Mouse (Mus musculus) kidney, embryonic 16.5 days (tissue): ENCODE data around the gene Sema6c. TPM values are rescaled to one million over a fixed set of nuclear protein-coding genes. Genes with fewer than 3 reads are reported as not detected.
"Not testable (repeated sequence)": the region's sequence is repeated elsewhere in the genome, so short reads cannot be mapped to it uniquely, and the experiment has no call there.

Experiments used
- ATAC-seq: fragments of 200-750 bp; cut with Nextera tagmentation; 2 replicates; pipeline ENCODE4 v1.8.0; 2017; ENCODE audit warnings: moderate TSS enrichment; ENCODE audit not compliant: low FRiP score, low TSS enrichment
- H3K27ac ChIP-seq: fragments of 300-500 bp; sonication (generic); 2 replicates; pipeline ENCODE4 v1.5.1; 2014; ENCODE audit warnings: low read length
- H3K27me3 ChIP-seq: fragments of 300-500 bp; sonication (generic); 2 replicates; pipeline ENCODE4 v1.6.1; 2014; ENCODE audit warnings: low read length, control low read depth, mixed read lengths; ENCODE audit not compliant: insufficient read depth
- H3K36me3 ChIP-seq: fragments of 300-500 bp; sonication (generic); 2 replicates; pipeline ENCODE4 v1.6.1; 2014; ENCODE audit warnings: low read length, control low read depth, mixed read lengths; ENCODE audit not compliant: insufficient read depth
- H3K4me1 ChIP-seq: fragments of 300-500 bp; sonication (generic); 2 replicates; pipeline ENCODE4 v1.6.1; 2014; ENCODE audit warnings: low read length, control low read depth, mixed read lengths; ENCODE audit not compliant: insufficient read depth
- H3K4me2 ChIP-seq: fragments of 300-500 bp; sonication (generic); replicated peaks from 2 replicates; pipeline ENCODE4 v1.6.1; 2014; ENCODE audit warnings: low read depth, low read length
- H3K4me3 ChIP-seq: fragments of 300-500 bp; sonication (generic); 2 replicates; pipeline ENCODE4 v1.5.1; 2014; ENCODE audit warnings: mild to moderate bottlenecking, low read length
- H3K9ac ChIP-seq: fragments of 300-500 bp; sonication (generic); replicated peaks from 2 replicates; pipeline ENCODE4 v1.6.1; 2014; ENCODE audit warnings: low read length
- H3K9me3 ChIP-seq: fragments of 300-500 bp; sonication (generic); 2 replicates; pipeline ENCODE4 v1.6.1; 2016; ENCODE audit warnings: low read length, control low read depth
- WGBS: fragments of 180-500 bp; shearing (Covaris S2); extraction: QIAGEN DNeasy Blood & Tissue Kit; methylation state at CpG from one replicate; pipeline ENCODE4 v1.1.7; 2014; 5-methylcytosine and 5-hydroxymethylcytosine counted together
- polyA plus RNA-seq: library from polyadenylated mRNA; unstranded; fragments of >200 nt; fragmentation: Nextera tagmentation; extraction: Ambion mirVana; gene quantifications from 2 replicates; pipeline ENCODE4 v1.2.1, GENCODE M21; 2015

Gene Sema6c
- polyA plus RNA-seq, 1 experiment from 2014 or later, result 3.0 TPM

GRCm38 (mm10) chr3:95132389-95132788, 27.9 kb upstream of the Sema6c start:
- not testable (repeated sequence) for H3K27ac ChIP-seq, H3K36me3 ChIP-seq, H3K9me3 ChIP-seq, H3K4me3 ChIP-seq, H3K4me2 ChIP-seq, H3K27me3 ChIP-seq, ATAC-seq, H3K9ac ChIP-seq
- H3K4me1 ChIP-seq, result peaks cover 17% of the 10 kb centered on the region
- WGBS, result 92% methylated on average over 2 of the region's 2 CpGs

- ATAC-seq, result no peak; the same call in 1 of the 2 replicates
- Histone ChIP-seq H3K27ac (no peak overlapping the region; the same call in 1 of the 2 replicates), H3K4me3 (peak overlapping the region; percentile 70), H3K4me1 (peaks cover 17% of the 10 kb centered on the region), H3K27me3 (no peaks in the 10 kb centered on the region), H3K9me3 (no peaks in the 10 kb centered on the region), H3K36me3 (no peaks in the 10 kb centered on the region; the same call in 1 of the 2 replicates), H3K4me2 (peak overlapping the region; percentile 69), H3K9ac (peak overlapping the region; percentile 77)
- 53% methylated on average over 11 of the region's 11 CpGs for WGBS
Observed at GRCm38 (mm10) chr3:95133176-95133575, 27.1 kb upstream of the Sema6c start.

- Histone ChIP-seq H3K9ac (peak within 1 kb of the TSS; percentile 77), H3K9me3 (no peaks in the 10 kb centered on the region), H3K36me3 (no peaks in the 10 kb centered on the region; the same call in 1 of the 2 replicates), H3K4me1 (peaks cover 16% of the 10 kb centered on the region), H3K27me3 (no peaks in the 10 kb centered on the region), H3K4me2 (peak within 1 kb of the TSS; percentile 69), H3K4me3 (peak within 1 kb of the TSS; percentile 70), H3K27ac (peak within 1 kb of the TSS; percentile 81)
- 0% methylated on average over 20 of the region's 20 CpGs for WGBS
- ATAC-seq, result peak; percentile 91
Observed at GRCm38 (mm10) chr3:95133680-95134101, 26.6 kb upstream of the Sema6c start, which contains the start of the genes Scnm1 and Lysmd1. Gene Scnm1, minus strand, starts transcription at chr3:95134011. Gene Lysmd1, plus strand, starts transcription at chr3:95134088.

DNA sequence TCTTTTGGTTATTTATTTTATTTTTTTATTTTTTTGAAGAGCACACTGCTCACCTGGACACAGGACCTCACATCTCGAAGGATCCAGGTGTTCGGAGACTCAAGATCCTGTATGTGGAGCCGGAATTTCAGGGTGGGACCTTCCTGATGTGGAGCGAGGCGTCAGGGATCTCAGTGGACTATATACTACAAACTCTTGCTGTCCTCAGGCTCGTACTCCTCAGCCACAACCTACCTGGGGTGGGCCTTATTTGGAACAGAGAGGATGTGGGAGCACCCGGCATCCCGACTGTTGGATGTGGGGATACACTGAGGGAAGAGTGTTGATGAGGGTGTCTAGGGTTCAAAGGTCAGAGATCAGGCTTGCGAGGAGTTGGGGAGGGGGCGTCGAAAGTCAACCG, 26.1 kb upstream of the Sema6c start:
- not testable (repeated sequence) for H3K4me2 ChIP-seq, H3K36me3 ChIP-seq, H3K27me3 ChIP-seq, H3K27ac ChIP-seq, H3K9me3 ChIP-seq, H3K9ac ChIP-seq
- Histone ChIP-seq H3K4me1 (peaks cover 13% of the 10 kb centered on the region), H3K4me3 (peak overlapping the region; percentile 70)
- WGBS, result no CpG with 5 or more reads among the region's 12 CpGs
- peak; percentile 60 for ATAC-seq

DNA sequence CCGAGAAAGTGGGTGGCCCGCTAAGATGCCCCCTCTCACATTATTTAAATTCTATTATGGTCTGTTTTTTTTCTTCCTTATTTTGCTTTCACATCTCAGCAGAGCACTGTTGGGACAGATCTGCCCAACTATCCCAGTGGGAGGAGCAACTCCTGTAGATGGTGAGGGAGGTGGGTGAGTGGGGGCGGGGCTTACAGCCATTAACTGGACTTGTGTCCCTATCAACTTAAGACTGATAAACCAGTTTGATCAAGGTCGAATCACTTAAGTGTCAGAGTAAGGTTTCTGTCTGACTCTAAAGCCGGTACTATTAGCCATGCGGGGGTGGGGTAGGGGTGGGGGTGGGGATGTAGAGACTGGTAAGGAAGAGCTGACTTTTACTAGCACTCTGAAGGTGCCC, 25.2 kb upstream of the Sema6c start:
- no peaks in the 10 kb centered on the region for H3K27me3 ChIP-seq
- no peaks in the 10 kb centered on the region for H3K9me3 ChIP-seq
- peak overlapping the region; percentile 55; the same call in 1 of the 2 replicates for H3K9ac ChIP-seq
- peak overlapping the region; percentile 41 for H3K4me3 ChIP-seq
- WGBS, result 21% methylated on average over 6 of the region's 6 CpGs
- ATAC-seq, result 0 out of 2 replicates have a peak, but pooled peaks have one; percentile 24
- H3K36me3 ChIP-seq, result peaks cover 5% of the 10 kb centered on the region; the same call in 1 of the 2 replicates
- H3K4me1 ChIP-seq, result peaks cover 5% of the 10 kb centered on the region
- H3K4me2 ChIP-seq, result peak overlapping the region; percentile 57
- H3K27ac ChIP-seq, result no peak overlapping the region

DNA sequence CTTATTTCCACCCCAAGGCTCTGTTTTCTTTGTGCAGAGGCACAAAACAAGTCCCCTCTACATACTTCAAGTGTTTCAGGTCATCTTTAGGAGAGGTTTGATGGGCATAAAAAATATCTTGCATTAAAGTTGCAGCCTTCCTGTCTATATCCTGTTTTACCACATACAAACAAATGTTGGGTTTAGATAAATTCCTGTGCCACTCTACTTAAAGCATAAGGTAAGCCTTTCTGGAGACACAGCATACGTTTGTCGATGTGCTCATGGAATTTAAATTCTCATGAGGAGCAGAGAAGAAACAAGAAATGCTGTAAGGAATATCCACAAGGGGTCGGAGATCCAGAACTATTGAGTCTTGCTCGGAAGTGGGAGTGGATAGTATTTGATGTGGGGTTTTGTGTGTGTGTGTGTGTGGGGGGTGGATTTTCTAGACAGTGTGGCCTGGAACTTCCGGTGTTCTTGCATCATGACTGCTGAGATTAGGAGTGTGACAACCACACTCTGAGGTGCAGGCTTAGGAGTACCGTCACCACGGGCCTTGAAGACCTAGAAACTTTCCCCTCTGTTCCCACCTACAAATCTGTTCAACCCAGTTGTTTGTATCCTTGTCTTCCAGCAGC, 24.7 kb upstream of the Sema6c start:
- Histone ChIP-seq H3K4me1 (peaks cover 4% of the 10 kb centered on the region; the same call in 1 of the 2 replicates), H3K4me2 (peak overlapping the region; percentile 57), H3K9me3 (no peaks in the 10 kb centered on the region), H3K27ac (no peak overlapping the region), H3K27me3 (no peaks in the 10 kb centered on the region), H3K36me3 (peaks cover 11% of the 10 kb centered on the region; the same call in 1 of the 2 replicates), H3K9ac (no peak overlapping the region), H3K4me3 (peak overlapping the region; percentile 41)
- ATAC-seq, result no peak
- WGBS, result 84% methylated on average over 7 of the region's 7 CpGs

- H3K27ac ChIP-seq, result no peak overlapping the region
- ATAC-seq, result no peak
- no peak overlapping the region for H3K4me2 ChIP-seq
- no peaks in the 10 kb centered on the region for H3K27me3 ChIP-seq
- peaks cover 11% of the 10 kb centered on the region; the same call in 1 of the 2 replicates for H3K36me3 ChIP-seq
- no peaks in the 10 kb centered on the region for H3K9me3 ChIP-seq
- 95% methylated on average over 3 of the region's 3 CpGs for WGBS
- peaks cover 4% of the 10 kb centered on the region; the same call in 1 of the 2 replicates for H3K4me1 ChIP-seq
- no peak overlapping the region for H3K4me3 ChIP-seq
- H3K9ac ChIP-seq, result no peak overlapping the region
Observed at GRCm38 (mm10) chr3:95136336-95136735, 23.9 kb upstream of the Sema6c start.

DNA sequence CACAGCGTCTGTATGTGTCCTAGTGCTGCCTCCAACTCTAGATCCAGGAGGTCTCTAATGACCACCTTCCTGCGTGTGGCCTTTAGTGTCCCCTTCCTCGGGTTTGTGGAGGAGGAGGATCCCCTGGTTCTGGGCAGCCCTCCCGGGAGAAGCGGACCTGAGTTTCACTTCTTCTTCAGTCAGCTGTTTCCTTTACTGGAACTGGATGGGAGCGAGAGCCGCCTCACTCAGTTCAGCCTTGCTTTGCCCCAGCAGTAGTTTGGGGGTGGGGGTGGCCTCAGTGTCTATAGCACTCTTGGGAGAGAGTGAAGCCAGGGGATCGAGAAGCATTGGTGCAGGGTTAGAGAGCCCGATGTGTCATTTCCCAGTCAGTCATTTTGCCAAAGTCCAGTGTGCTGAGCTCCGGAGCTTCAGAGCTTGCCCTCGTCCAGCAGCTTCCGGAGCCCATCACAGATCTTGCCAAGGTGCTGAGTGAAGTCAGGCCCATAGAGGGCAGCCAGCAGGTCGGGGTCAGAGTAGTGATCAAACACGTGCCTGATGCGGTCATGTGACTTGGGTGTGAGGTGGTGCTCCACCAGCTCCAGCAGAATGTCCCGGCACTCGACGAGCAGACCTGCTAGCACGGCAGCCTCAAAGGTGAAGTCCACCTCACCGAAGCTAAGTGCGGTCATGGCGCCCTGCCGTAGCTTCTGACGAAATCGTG, 20.5 kb upstream of the Sema6c start:
- no peak overlapping the region for H3K27ac ChIP-seq
- ATAC-seq, result no peak
- H3K4me2 ChIP-seq, result no peak overlapping the region
- H3K27me3 ChIP-seq, result no peaks in the 10 kb centered on the region
- peaks cover 4% of the 10 kb centered on the region; the same call in 1 of the 2 replicates for H3K4me1 ChIP-seq
- peaks cover 11% of the 10 kb centered on the region; the same call in 1 of the 2 replicates for H3K36me3 ChIP-seq
- 68% methylated on average over 25 of the region's 25 CpGs for WGBS
- H3K9me3 ChIP-seq, result no peaks in the 10 kb centered on the region
- H3K9ac ChIP-seq, result no peak overlapping the region
- no peak overlapping the region for H3K4me3 ChIP-seq

DNA sequence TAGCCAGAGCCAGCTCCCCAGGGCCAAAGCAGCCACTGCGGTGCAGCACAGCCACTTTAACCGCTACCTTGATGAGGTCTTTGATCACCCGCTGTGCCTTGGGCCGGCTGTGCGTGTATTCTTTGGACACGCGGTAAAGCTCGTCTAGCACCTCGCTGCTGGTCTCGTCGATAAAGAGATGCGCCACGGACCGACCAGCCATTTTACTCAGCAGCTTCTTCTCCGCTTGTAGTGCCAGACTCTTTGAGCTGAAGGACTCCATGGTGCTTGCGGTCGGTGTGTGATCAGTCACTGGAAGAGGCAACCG, 20.0 kb upstream of the Sema6c start:
- Histone ChIP-seq H3K4me3 (no peak overlapping the region), H3K4me2 (no peak overlapping the region), H3K4me1 (0 out of 2 replicates have a peak, but pooled peaks cover 4% of the 10 kb centered on the region), H3K36me3 (peaks cover 11% of the 10 kb centered on the region; the same call in 1 of the 2 replicates), H3K9me3 (no peaks in the 10 kb centered on the region), H3K9ac (no peak overlapping the region), H3K27me3 (no peaks in the 10 kb centered on the region), H3K27ac (no peak overlapping the region)
- WGBS, result 69% methylated on average over 18 of the region's 18 CpGs
- ATAC-seq, result no peak

- no peak overlapping the region for H3K4me3 ChIP-seq
- no peak overlapping the region for H3K9ac ChIP-seq
- 85% methylated on average over 6 of the region's 6 CpGs for WGBS
- peaks cover 11% of the 10 kb centered on the region; the same call in 1 of the 2 replicates for H3K36me3 ChIP-seq
- H3K27me3 ChIP-seq, result no peaks in the 10 kb centered on the region
- no peak overlapping the region for H3K27ac ChIP-seq
- H3K9me3 ChIP-seq, result no peaks in the 10 kb centered on the region
- no peak for ATAC-seq
- no peaks in the 10 kb centered on the region for H3K4me1 ChIP-seq
- H3K4me2 ChIP-seq, result no peak overlapping the region
Observed at GRCm38 (mm10) chr3:95140795-95141194, 19.5 kb upstream of the Sema6c start.
